Mouse (Mus musculus): ENCODE measurements around the gene Tatdn2. TPM values are rescaled to one million over a fixed set of nuclear protein-coding genes. Genes with fewer than 3 reads are reported as not detected.

The Tatdn2 gene
- polyA plus RNA-seq, 1 experiment from 2014 or later: 0.81 TPM

Small RNAs within 50 kb of the gene (microRNA-seq; reads per million reads assigned to microRNA genes)
- gene Mir7042: 1.1 reads per million

Other genes starting within 250 kb of the Tatdn2 start
- gene Il17re, start 238.6 kb upstream of the Tatdn2 start, polyA plus RNA-seq (2015; fragmentation: Nextera tagmentation; extraction: Ambion mirVana): 0.05 TPM in 1 of 2 replicates, not detected in the other
- 0.84 and 1.4 TPM in 2 replicates for gene Il17rc, start 225.6 kb upstream of the Tatdn2 start, polyA plus RNA-seq (2015; fragmentation: Nextera tagmentation; extraction: Ambion mirVana)
- 47.4 and 47.5 TPM in 2 replicates for gene Creld1, start 213.8 kb upstream of the Tatdn2 start, polyA plus RNA-seq (2015; fragmentation: Nextera tagmentation; extraction: Ambion mirVana)
- 2.8 and 3.1 TPM in 2 replicates for gene Prrt3, start 195.1 kb upstream of the Tatdn2 start, polyA plus RNA-seq (2015; fragmentation: Nextera tagmentation; extraction: Ambion mirVana)
- gene Emc3, start 165.4 kb upstream of the Tatdn2 start, polyA plus RNA-seq (2015; fragmentation: Nextera tagmentation; extraction: Ambion mirVana): 84.7 and 87.8 TPM in 2 replicates
- gene Fancd2, start 165.4 kb upstream of the Tatdn2 start, polyA plus RNA-seq (2015; fragmentation: Nextera tagmentation; extraction: Ambion mirVana): 11.9 and 14.1 TPM in 2 replicates
- 0.28 TPM in 1 of 2 replicates, not detected in the other for gene Fancd2os, start 96.3 kb upstream of the Tatdn2 start, polyA plus RNA-seq (2015; fragmentation: Nextera tagmentation; extraction: Ambion mirVana)
- gene Brk1, start 92.3 kb upstream of the Tatdn2 start, polyA plus RNA-seq (2015; fragmentation: Nextera tagmentation; extraction: Ambion mirVana): 227 TPM in 2 replicates
- gene Vhl, start 73.1 kb upstream of the Tatdn2 start, polyA plus RNA-seq (2015; fragmentation: Nextera tagmentation; extraction: Ambion mirVana): 57.3 and 63.9 TPM in 2 replicates
- gene Irak2, start 58.6 kb upstream of the Tatdn2 start, polyA plus RNA-seq (2015; fragmentation: Nextera tagmentation; extraction: Ambion mirVana): 0.77 and 0.96 TPM in 2 replicates
- 0.42 and 1.0 TPM in 2 replicates for gene Ghrl, start 22.8 kb downstream of the Tatdn2 start, polyA plus RNA-seq (2015; fragmentation: Nextera tagmentation; extraction: Ambion mirVana)
- gene Sec13, start 43.7 kb downstream of the Tatdn2 start, polyA plus RNA-seq (2015; fragmentation: Nextera tagmentation; extraction: Ambion mirVana): 256 and 269 TPM in 2 replicates

All from forebrain, embryonic 13.5 days (tissue).